Mouse (Mus musculus): ENCODE data around the gene Gprc5c. TPM values are rescaled to one million over a fixed set of nuclear protein-coding genes. Genes with fewer than 3 reads are reported as not detected.
A peak's percentile ranks its signal among the peaks of the same experiment; 100 is the strongest.
"Not testable (repeated sequence)": the region's sequence is repeated elsewhere in the genome, so short reads cannot be mapped to it uniquely, and the experiment has no call there.

The Gprc5c gene
- polyA plus RNA-seq, 1 experiment = 38.0 TPM

DNA sequence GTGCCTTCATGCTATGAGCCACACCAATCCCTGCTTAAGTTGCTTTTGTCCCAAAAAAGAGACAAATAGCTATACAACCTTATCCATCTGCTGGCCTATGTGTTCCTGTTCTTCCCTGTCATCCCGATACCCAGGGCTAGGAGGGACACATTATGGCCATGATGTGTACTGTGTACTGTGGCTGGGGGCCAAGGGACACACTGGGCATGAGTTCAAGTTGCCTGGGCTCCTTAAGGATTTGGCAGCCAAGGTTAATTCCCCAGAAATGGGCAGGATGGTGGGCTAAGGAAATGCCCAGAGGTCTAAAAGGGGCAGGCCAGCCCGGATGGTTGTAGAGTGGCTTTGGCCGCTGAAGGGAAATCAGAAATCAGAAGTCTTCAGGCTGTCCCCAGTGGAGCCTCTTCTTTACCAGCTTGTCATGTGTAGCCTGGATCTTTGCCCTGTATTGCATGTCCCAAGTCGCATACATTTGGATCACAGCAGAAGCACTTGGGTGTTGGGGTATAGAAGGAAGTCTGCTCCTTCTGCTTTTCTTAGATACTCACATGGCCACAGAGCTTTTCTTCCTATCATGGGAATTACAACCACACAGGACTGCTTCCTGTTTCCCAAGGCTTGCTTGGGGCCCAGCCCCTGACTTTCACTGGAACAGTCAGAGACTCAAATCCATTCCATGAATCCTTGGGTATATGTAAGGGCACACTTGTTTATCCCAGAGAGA is 33.6 kb downstream of the Gprc5c start:
- no peak overlapping the region for H3K4me3 ChIP-seq (ENCODE audit: insufficient read depth, low read length)
- TF ChIP-seq POLR2A (IDR thresholded peaks at IDR 0.05; ENCODE audit: borderline replicate concordance, low read depth, low read length) (no peak), CTCF (IDR thresholded peaks at IDR 0.05; ENCODE audit: low read depth, low read length) (no peak)
- H3K27ac ChIP-seq (ENCODE audit: insufficient read depth, low read depth, low read length) = peak overlapping the region; percentile 96
- peaks cover 75% of the 10 kb centered on the region for H3K4me1 ChIP-seq (ENCODE audit: control insufficient read depth, insufficient read depth, low read length)

- H3K4me3 ChIP-seq (ENCODE audit: insufficient read depth, low read length) = peak within 1 kb of the TSS; percentile 94
- H3K27ac ChIP-seq (ENCODE audit: insufficient read depth, low read depth, low read length) = peak within 1 kb of the TSS; percentile 99
- TF ChIP-seq POLR2A (IDR thresholded peaks at IDR 0.05; ENCODE audit: borderline replicate concordance, low read depth, low read length) = no peak
- TF ChIP-seq CTCF (IDR thresholded peaks at IDR 0.05; ENCODE audit: low read depth, low read length) = no peak
- H3K4me1 ChIP-seq (ENCODE audit: control insufficient read depth, insufficient read depth, low read length) = peaks cover 51% of the 10 kb centered on the region
Measured at GRCm38 (mm10) chr11:114889991-114890518, 39.1 kb downstream of the Gprc5c start, which contains the start of gene Cd300a. TSS of gene Cd300a (plus strand) at chr11:114890041.

DNA sequence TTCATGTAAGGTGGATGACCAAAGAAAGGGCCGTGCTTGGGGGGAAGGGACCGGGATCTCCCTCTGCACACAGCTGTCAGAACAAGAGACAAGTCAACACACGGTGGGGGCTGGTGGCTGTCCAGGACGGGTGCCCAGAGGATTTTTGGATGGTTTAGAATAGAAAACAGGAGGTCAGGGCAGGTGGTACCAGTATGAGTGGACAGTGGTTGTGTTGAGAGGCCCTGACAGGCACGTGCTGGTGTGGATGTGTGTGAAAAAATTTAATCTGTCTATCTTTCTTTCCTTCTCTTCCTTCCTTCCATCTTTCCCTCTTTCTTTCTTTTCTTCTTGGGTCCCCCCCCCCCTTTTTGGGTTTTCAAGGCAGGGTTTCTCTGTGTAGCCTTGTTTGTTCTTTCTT is 39.6 kb downstream of the Gprc5c start:
- peaks cover 51% of the 10 kb centered on the region for H3K4me1 ChIP-seq (ENCODE audit: control insufficient read depth, insufficient read depth, low read length)
- peak overlapping the region; percentile 94 for H3K4me3 ChIP-seq (ENCODE audit: insufficient read depth, low read length)
- TF ChIP-seq CTCF (IDR thresholded peaks at IDR 0.05; ENCODE audit: low read depth, low read length) (no peak), POLR2A (IDR thresholded peaks at IDR 0.05; ENCODE audit: borderline replicate concordance, low read depth, low read length) (no peak)
- H3K27ac ChIP-seq (ENCODE audit: insufficient read depth, low read depth, low read length) = peak overlapping the region; percentile 99

- TF ChIP-seq POLR2A (IDR thresholded peaks at IDR 0.05; ENCODE audit: borderline replicate concordance, low read depth, low read length) (0 out of 2 replicates have a peak, but pooled peaks have one; percentile 11), CTCF (IDR thresholded peaks at IDR 0.05; ENCODE audit: low read depth, low read length) (no peak)
- H3K4me1 ChIP-seq (ENCODE audit: control insufficient read depth, insufficient read depth, low read length) = peaks cover 70% of the 10 kb centered on the region
- peak overlapping the region; percentile 98 for H3K27ac ChIP-seq (ENCODE audit: insufficient read depth, low read depth, low read length)
- no peak overlapping the region for H3K4me3 ChIP-seq (ENCODE audit: insufficient read depth, low read length)
Measured at GRCm38 (mm10) chr11:114896085-114896484, 45.1 kb downstream of the Gprc5c start.

DNA sequence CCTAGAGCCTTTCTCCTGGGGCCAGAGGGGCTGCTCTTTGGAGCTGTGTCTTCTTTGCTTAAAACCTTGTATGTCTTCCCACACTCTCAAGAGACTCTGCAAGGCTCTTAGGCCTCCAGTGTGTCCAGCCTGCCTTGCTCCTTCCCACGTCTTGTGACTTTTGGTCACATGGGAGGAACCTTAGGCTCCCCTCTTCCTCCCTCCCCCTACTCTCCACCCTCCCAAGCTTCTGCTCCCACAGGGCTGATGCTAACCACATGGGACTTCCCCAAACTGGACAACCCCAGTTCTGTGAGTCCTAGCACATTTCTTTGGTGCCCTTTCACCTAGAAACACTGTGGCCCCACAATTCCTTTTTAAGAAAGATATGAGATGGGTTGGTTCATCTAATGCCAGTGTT is 47.1 kb downstream of the Gprc5c start:
- TF ChIP-seq CTCF (IDR thresholded peaks at IDR 0.05; ENCODE audit: low read depth, low read length) = no peak
- no peak for TF ChIP-seq POLR2A (IDR thresholded peaks at IDR 0.05; ENCODE audit: borderline replicate concordance, low read depth, low read length)
- H3K4me3 ChIP-seq (ENCODE audit: insufficient read depth, low read length) = peak overlapping the region; percentile 25; the same call in 1 of the 2 replicates
- peak overlapping the region; percentile 98 for H3K27ac ChIP-seq (ENCODE audit: insufficient read depth, low read depth, low read length)
- peaks cover 80% of the 10 kb centered on the region for H3K4me1 ChIP-seq (ENCODE audit: control insufficient read depth, insufficient read depth, low read length)

- Histone ChIP-seq H3K4me1 (ENCODE audit: control insufficient read depth, insufficient read depth, low read length) (peaks cover 83% of the 10 kb centered on the region), H3K4me3 (ENCODE audit: insufficient read depth, low read length) (0 out of 2 replicates have a peak overlapping the region, but pooled peaks have one; percentile 6), H3K27ac (ENCODE audit: insufficient read depth, low read depth, low read length) (peak overlapping the region; percentile 88)
- TF ChIP-seq POLR2A (IDR thresholded peaks at IDR 0.05; ENCODE audit: borderline replicate concordance, low read depth, low read length) (no peak), CTCF (IDR thresholded peaks at IDR 0.05; ENCODE audit: low read depth, low read length) (no peak)
Measured at GRCm38 (mm10) chr11:114903224-114903623, 52.3 kb downstream of the Gprc5c start.

DNA sequence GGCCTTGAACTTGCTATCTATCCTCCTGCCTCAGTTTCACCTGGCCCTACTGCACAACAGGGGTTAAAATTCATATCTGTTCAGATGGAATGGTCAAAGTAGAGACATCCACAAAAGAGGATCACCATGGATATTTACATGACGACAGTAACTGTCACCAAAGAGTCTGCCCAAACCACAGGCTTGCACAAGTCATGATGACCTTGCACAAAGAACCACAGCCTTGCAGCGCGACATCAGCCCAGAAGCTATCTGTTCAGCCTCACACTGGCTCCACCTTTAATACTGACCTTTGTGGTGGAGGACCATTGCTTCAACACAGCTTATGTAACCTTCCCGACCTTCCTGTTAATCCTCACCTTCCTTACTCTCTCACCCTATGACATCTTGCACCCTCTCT is 56.6 kb downstream of the Gprc5c start:
- no peak for TF ChIP-seq POLR2A (IDR thresholded peaks at IDR 0.05; ENCODE audit: borderline replicate concordance, low read depth, low read length)
- TF ChIP-seq CTCF (IDR thresholded peaks at IDR 0.05; ENCODE audit: low read depth, low read length) = no peak
- peak overlapping the region; percentile 84 for H3K27ac ChIP-seq (ENCODE audit: insufficient read depth, low read depth, low read length)
- H3K4me3 ChIP-seq (ENCODE audit: insufficient read depth, low read length) = no peak overlapping the region
- peaks cover 61% of the 10 kb centered on the region for H3K4me1 ChIP-seq (ENCODE audit: control insufficient read depth, insufficient read depth, low read length)

DNA sequence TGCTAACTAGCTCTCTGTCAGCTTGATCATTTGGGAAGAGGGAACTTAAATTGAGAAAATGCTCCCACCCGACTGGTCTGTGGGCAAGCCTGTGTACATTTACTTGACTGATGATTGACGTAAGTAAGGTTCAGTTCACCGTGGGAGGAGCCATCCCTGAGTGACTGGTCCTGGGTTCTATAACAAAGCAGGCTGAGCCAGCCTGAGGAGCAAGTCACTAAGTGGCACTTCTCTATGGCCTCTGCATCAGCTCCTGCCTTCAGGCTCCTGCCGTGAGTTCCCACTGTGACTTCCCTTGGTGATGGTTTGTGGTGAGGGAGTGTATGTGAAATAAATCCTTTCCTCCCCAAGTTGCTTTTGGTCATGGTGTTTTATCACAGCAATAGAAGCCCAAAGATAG is 57.1 kb downstream of the Gprc5c start:
- Histone ChIP-seq H3K4me3 (ENCODE audit: insufficient read depth, low read length) (no peak overlapping the region), H3K4me1 (ENCODE audit: control insufficient read depth, insufficient read depth, low read length) (peaks cover 57% of the 10 kb centered on the region), H3K27ac (ENCODE audit: insufficient read depth, low read depth, low read length) (peak overlapping the region; percentile 84)
- no peak for TF ChIP-seq CTCF (IDR thresholded peaks at IDR 0.05; ENCODE audit: low read depth, low read length)
- no peak for TF ChIP-seq POLR2A (IDR thresholded peaks at IDR 0.05; ENCODE audit: borderline replicate concordance, low read depth, low read length)

- H3K4me3 ChIP-seq (ENCODE audit: insufficient read depth, low read length); H3K27ac ChIP-seq (ENCODE audit: insufficient read depth, low read depth, low read length): not testable (repeated sequence)
- TF ChIP-seq CTCF (IDR thresholded peaks at IDR 0.05; ENCODE audit: low read depth, low read length) = peak; percentile 81
- peaks cover 58% of the 10 kb centered on the region for H3K4me1 ChIP-seq (ENCODE audit: control insufficient read depth, insufficient read depth, low read length)
Measured at GRCm38 (mm10) chr11:114909538-114909937, 58.6 kb downstream of the Gprc5c start.

- Histone ChIP-seq H3K4me1 (ENCODE audit: control insufficient read depth, insufficient read depth, low read length) (peaks cover 58% of the 10 kb centered on the region), H3K4me3 (ENCODE audit: insufficient read depth, low read length) (no peak overlapping the region), H3K27ac (ENCODE audit: insufficient read depth, low read depth, low read length) (peak overlapping the region; percentile 96)
- peak; percentile 75 for TF ChIP-seq CTCF (IDR thresholded peaks at IDR 0.05; ENCODE audit: low read depth, low read length)
- TF ChIP-seq POLR2A (IDR thresholded peaks at IDR 0.05; ENCODE audit: borderline replicate concordance, low read depth, low read length) = no peak
Measured at GRCm38 (mm10) chr11:114912847-114913246, 61.9 kb downstream of the Gprc5c start.
